Mouse (Mus musculus) thymus, postnatal 0 days (tissue): ENCODE results near the gene Olfr986. TPM values are rescaled to one million over a fixed set of nuclear protein-coding genes. Genes with fewer than 3 reads are reported as not detected.
"Not testable (repeated sequence)": the region's sequence is repeated elsewhere in the genome, so short reads cannot be mapped to it uniquely, and the experiment has no call there.

Experiments used
- DNase-seq: peaks from one replicate; pipeline ENCODE4 v3.0.0-alpha.2; 2015; ENCODE audit warnings: low spot score
- polyA plus RNA-seq: library from polyadenylated mRNA; unstranded; fragments of >200 nt; fragmentation: Nextera tagmentation; extraction: Ambion mirVana; gene quantifications from 2 replicates; pipeline ENCODE4 v1.2.1, GENCODE M21; 2015

Olfr986 gene
- not detected in 2 replicates for polyA plus RNA-seq

GRCm38 (mm10) chr9:40180620-40181019 lies at the start of gene Olfr986:
Gene Olfr986, plus strand, starts transcription at chr9:40180920.
- no peak for DNase-seq

GRCm38 (mm10) chr9:40136987-40137688 lies 43.6 kb upstream of the Olfr986 start:
- no peak for DNase-seq

GRCm38 (mm10) chr9:40139484-40139883 lies 41.2 kb upstream of the Olfr986 start:
- no peak for DNase-seq

- no peak for DNase-seq
These were observed 39.2 kb upstream of the Olfr986 start for GRCm38 (mm10) chr9:40141544-40141943.

- no peak for DNase-seq
These were observed 25.5 kb upstream of the Olfr986 start for GRCm38 (mm10) chr9:40155118-40155644.

GRCm38 (mm10) chr9:40166446-40166845 lies 14.3 kb upstream of the Olfr986 start:
- DNase-seq = no peak

- DNase-seq = no peak
These were observed 3.7 kb upstream of the Olfr986 start for GRCm38 (mm10) chr9:40177017-40177416.

- not testable (repeated sequence) for DNase-seq
These were observed 4.4 kb downstream of the Olfr986 start for GRCm38 (mm10) chr9:40185166-40185565.

GRCm38 (mm10) chr9:40191086-40191876 lies 10.6 kb downstream of the Olfr986 start:
- no peak for DNase-seq

- DNase-seq = peak; percentile 63
These were observed 11.6 kb downstream of the Olfr986 start, which contains the start of gene Zfp202 for GRCm38 (mm10) chr9:40192098-40193038. Gene Zfp202, plus strand, starts transcription at chr9:40192316.

GRCm38 (mm10) chr9:40195981-40196380 lies 15.3 kb downstream of the Olfr986 start:
- DNase-seq = no peak

GRCm38 (mm10) chr9:40206546-40206950 lies 25.8 kb downstream of the Olfr986 start:
- no peak for DNase-seq

- DNase-seq = no peak
These were observed 30.0 kb downstream of the Olfr986 start for GRCm38 (mm10) chr9:40210744-40211143.

GRCm38 (mm10) chr9:40214058-40214457 lies 33.3 kb downstream of the Olfr986 start:
- DNase-seq = no peak

- no peak for DNase-seq
These were observed 35.9 kb downstream of the Olfr986 start for GRCm38 (mm10) chr9:40216651-40217050.

GRCm38 (mm10) chr9:40224289-40224688 lies 43.6 kb downstream of the Olfr986 start:
- no peak for DNase-seq

GRCm38 (mm10) chr9:40227874-40228789 lies 47.4 kb downstream of the Olfr986 start:
- DNase-seq = peak; percentile 37

- DNase-seq = no peak
These were observed 48.1 kb downstream of the Olfr986 start for GRCm38 (mm10) chr9:40228804-40229331.

GRCm38 (mm10) chr9:40229479-40229878 lies 48.8 kb downstream of the Olfr986 start:
- DNase-seq = no peak

- no peak for DNase-seq
These were observed 50.3 kb downstream of the Olfr986 start for GRCm38 (mm10) chr9:40231019-40231418.
